Mouse (Mus musculus) neural tube, embryonic 12.5 days (tissue): ENCODE measurements around the gene Oosp2. TPM values are rescaled to one million over a fixed set of nuclear protein-coding genes. Genes with fewer than 3 reads are reported as not detected.

Experiments used
- ATAC-seq: fragments of 200-750 bp; cut with Nextera tagmentation; 2 replicates; pipeline ENCODE4 v1.8.0; 2017; ENCODE audit warnings: low read depth, mild to moderate bottlenecking, moderate TSS enrichment, moderate library complexity; ENCODE audit not compliant: low FRiP score
- H3K27ac ChIP-seq: fragments of 300-500 bp; sonication (generic); 2 replicates; pipeline ENCODE4 v1.5.1; 2016
- H3K27me3 ChIP-seq: fragments of 300-500 bp; sonication (generic); replicated peaks from 2 replicates; pipeline ENCODE4 v1.6.1; 2016; ENCODE audit warnings: mild to moderate bottlenecking
- H3K36me3 ChIP-seq: fragments of 300-500 bp; sonication (generic); 2 replicates; pipeline ENCODE4 v1.6.1; 2016; ENCODE audit warnings: mild to moderate bottlenecking
- H3K4me1 ChIP-seq: fragments of 300-500 bp; sonication (generic); 2 replicates; pipeline ENCODE4 v1.6.1; 2016
- H3K4me2 ChIP-seq: fragments of 300-500 bp; sonication (generic); replicated peaks from 2 replicates; pipeline ENCODE4 v1.6.1; 2016; ENCODE audit warnings: mild to moderate bottlenecking
- H3K4me3 ChIP-seq: fragments of 300-500 bp; sonication (generic); 2 replicates; pipeline ENCODE4 v1.5.1; 2016
- H3K9ac ChIP-seq: fragments of 300-500 bp; sonication (generic); 2 replicates; pipeline ENCODE4 v1.6.1; 2016; ENCODE audit warnings: mild to moderate bottlenecking
- H3K9me3 ChIP-seq: fragments of 300-500 bp; sonication (generic); 2 replicates; pipeline ENCODE4 v1.6.1; 2016; ENCODE audit warnings: mild to moderate bottlenecking
- WGBS: fragments of 180-500 bp; shearing (Covaris S2); methylation state at CpG from one replicate; pipeline ENCODE4 v1.1.7; 2016; 5-methylcytosine and 5-hydroxymethylcytosine counted together
- polyA plus RNA-seq: library from polyadenylated mRNA; unstranded; fragments of >200 nt; fragmentation: Nextera tagmentation; extraction: Ambion mirVana; gene quantifications from 2 replicates; pipeline ENCODE4 v1.2.1, GENCODE M21; 2016

Oosp2 gene
- polyA plus RNA-seq, 1 experiment from 2014 or later = not detected

DNA sequence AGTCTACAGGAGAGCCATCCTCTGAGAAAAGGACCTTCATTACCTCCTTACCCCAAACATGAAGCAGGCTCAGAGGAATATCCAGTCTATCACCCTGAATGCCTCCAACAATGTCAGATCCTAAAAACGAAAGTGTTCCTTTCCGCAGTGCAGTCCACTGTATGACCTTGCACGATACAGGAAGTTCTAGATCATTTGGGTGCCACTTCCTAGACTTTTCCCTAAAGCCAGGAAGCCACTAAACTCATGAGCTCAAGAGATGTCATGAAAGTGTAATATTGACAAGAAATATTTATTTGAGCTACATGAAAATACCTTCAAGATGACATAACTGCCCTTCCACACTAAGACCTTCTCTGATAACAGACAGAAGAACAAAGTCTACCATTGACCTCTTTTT lies 59.0 kb downstream of the Oosp2 start:
- Histone ChIP-seq H3K36me3 (no peaks in the 10 kb centered on the region), H3K27ac (no peak overlapping the region), H3K9ac (no peak overlapping the region), H3K27me3 (no peaks in the 10 kb centered on the region), H3K9me3 (no peaks in the 10 kb centered on the region), H3K4me3 (no peak overlapping the region), H3K4me2 (no peak overlapping the region), H3K4me1 (no peaks in the 10 kb centered on the region)
- 94% methylated on average over 3 of the region's 3 CpGs for WGBS
- no peak for ATAC-seq

Other genes starting within 250 kb of the Oosp2 start
- not detected in 2 replicates for gene Ms4a4b, start 217.0 kb downstream of the Oosp2 start, polyA plus RNA-seq
- gene Ms4a6c, start 191.2 kb downstream of the Oosp2 start, polyA plus RNA-seq = 2.3 and 2.5 TPM in 2 replicates
- gene Gm8369, start 174.6 kb downstream of the Oosp2 start, polyA plus RNA-seq = not detected in 2 replicates
- 2.1 and 2.6 TPM in 2 replicates for gene Ms4a6b, start 144.0 kb downstream of the Oosp2 start, polyA plus RNA-seq
- 0.26 TPM in 1 of 2 replicates, not detected in the other for gene Ms4a4d, start 123.8 kb downstream of the Oosp2 start, polyA plus RNA-seq
- gene Ms4a6d, start 55.7 kb downstream of the Oosp2 start, polyA plus RNA-seq = 2.0 and 2.4 TPM in 2 replicates
- gene Ms4a2, start 36.8 kb downstream of the Oosp2 start, polyA plus RNA-seq = 0.10 and 0.29 TPM in 2 replicates
- not detected in 2 replicates for gene Ms4a3, start 19.7 kb downstream of the Oosp2 start, polyA plus RNA-seq
- gene Oosp1, start 30.6 kb upstream of the Oosp2 start, polyA plus RNA-seq = not detected in 2 replicates
- not detected in 2 replicates for gene Oosp3, start 36.5 kb upstream of the Oosp2 start, polyA plus RNA-seq
- not detected in 2 replicates for gene Gif, start 87.0 kb upstream of the Oosp2 start, polyA plus RNA-seq
- gene Mrpl16, start 109.8 kb upstream of the Oosp2 start, polyA plus RNA-seq = 42.3 and 44.1 TPM in 2 replicates
- 4.7 and 4.9 TPM in 2 replicates for gene Stx3, start 158.8 kb upstream of the Oosp2 start, polyA plus RNA-seq
- not detected in 2 replicates for gene Olfr1417, start 178.7 kb upstream of the Oosp2 start, polyA plus RNA-seq
- gene Olfr1418, start 200.5 kb upstream of the Oosp2 start, polyA plus RNA-seq = not detected in 2 replicates
- gene Olfr1419, start 214.5 kb upstream of the Oosp2 start, polyA plus RNA-seq = not detected in 2 replicates
- not detected in 2 replicates for gene Olfr1420, start 226.0 kb upstream of the Oosp2 start, polyA plus RNA-seq